Mouse (Mus musculus) B cell, adult 62 days (primary cell): Measurements from ENCODE around the gene Gcfc2. TPM values are rescaled to one million over a fixed set of nuclear protein-coding genes. Genes with fewer than 3 reads are reported as not detected.

ENCODE experiments used
- total RNA-seq: library from RNA; stranded (reverse); gene quantifications from 4 replicates; pipeline ENCODE4 v1.2.4, GENCODE M21; 2023

The Gcfc2 gene
- total RNA-seq, result 18.0 to 23.7 TPM (median 21.0 TPM) in 4 replicates

GRCm38 (mm10) chr6:81923523-81924142, at the start of gene Gcfc2:
Gene Gcfc2 (plus strand): TSS chr6:81923669.

GRCm38 (mm10) chr6:81965296-81966067, 42.0 kb downstream of the Gcfc2 start, which contains the start of gene Mrpl19:
Gene Mrpl19 (minus strand): TSS chr6:81965958.

Other genes with a start within 250 kb of the Gcfc2 start
- gene Mrpl19, start 42.3 kb downstream of the Gcfc2 start, total RNA-seq, result 22.0 to 27.9 TPM (median 25.4 TPM) in 4 replicates
- gene Eva1a, start 117.4 kb downstream of the Gcfc2 start, total RNA-seq, result not detected in 4 replicates